Mouse (Mus musculus) ES-Bruce4 (cell line): ENCODE measurements around the gene Cpsf2.

ENCODE experiments used
- CTCF ChIP-seq: IDR thresholded peaks from one replicate; pipeline ENCODE4 v1.8.1; 2011; ENCODE audit warnings: low read depth, low read length
- EP300 ChIP-seq: IDR thresholded peaks from 2 replicates; pipeline ENCODE4 v1.6.1; 2011; ENCODE audit warnings: low read depth, low read length; ENCODE audit not compliant: insufficient read depth
- POLR2A ChIP-seq: IDR thresholded peaks from one replicate; pipeline ENCODE4 v1.8.1; 2011; ENCODE audit warnings: low read length; ENCODE audit not compliant: insufficient read depth

DNA sequence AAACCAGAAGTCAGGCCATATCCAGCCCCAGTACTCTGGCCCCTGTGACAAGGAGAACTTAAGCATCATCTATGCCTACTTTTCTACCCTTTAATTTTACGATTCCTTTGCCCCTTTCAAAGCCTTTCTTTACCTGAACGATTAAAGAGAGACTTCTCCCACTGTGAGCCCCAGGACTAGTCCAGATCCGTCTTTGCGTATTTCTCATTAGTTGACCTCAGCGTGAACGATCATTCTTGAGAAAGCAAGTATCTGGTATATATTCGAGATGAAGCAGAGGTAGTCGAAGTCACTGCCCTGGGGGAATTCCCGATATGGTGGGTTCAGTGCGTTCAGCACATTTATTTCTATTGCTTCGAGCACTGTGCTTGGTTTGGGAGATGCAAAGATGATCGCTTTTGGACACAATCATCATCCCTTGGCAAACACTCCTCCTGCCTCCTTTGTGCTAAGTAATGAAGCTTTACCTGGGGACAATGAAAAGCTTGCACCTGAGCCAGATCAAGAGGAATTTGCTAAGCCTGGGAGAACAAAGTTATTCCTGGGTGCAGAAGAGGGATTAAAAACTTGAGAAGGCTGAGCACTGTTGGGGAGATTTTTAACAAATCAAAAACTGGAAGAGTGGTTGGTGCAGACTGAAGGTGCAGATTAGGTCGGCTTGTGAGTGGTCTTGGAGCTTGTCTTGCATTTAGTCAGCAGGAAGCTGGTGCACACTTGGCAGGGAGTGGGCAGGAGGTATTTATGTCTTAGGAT, 1.0 kb downstream of the Cpsf2 start:
- TF ChIP-seq CTCF (no peak), EP300 (no peak), POLR2A (no peak)
